Mouse (Mus musculus) regulatory T cell (primary cell): Measurements from ENCODE around the gene Gigyf2.

Source experiments
- in situ Hi-C: fragments of 300-600 bp; cut with MboI, MseI; formaldehyde crosslinking; loops from one replicate; pipeline ENCODE4 v1.15.1; 2025; ENCODE audit warnings: high pct_unique_total_duplicates

The Gigyf2 gene

DNA sequence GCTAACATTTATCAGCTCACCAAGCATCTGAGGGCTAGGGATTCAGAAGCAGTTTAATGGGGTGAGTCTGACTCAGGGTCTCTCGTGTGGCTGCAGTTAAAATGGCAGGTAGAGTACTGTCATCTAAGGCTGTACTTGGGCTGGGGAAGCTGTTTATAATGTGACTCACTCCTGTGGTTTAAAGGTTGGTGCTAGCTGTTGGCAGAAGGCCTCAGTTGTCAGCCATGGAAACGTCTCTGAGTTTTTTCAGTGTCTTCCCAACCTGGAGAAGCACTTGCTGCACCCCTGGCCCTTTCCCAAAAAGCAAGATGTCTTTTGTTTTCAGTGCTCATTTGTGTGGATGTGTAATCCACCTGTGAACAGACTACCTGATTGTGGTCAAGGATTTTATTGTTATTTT, 10.9 kb upstream of the Gigyf2 start:
- in situ Hi-C loops: no loop called here

DNA sequence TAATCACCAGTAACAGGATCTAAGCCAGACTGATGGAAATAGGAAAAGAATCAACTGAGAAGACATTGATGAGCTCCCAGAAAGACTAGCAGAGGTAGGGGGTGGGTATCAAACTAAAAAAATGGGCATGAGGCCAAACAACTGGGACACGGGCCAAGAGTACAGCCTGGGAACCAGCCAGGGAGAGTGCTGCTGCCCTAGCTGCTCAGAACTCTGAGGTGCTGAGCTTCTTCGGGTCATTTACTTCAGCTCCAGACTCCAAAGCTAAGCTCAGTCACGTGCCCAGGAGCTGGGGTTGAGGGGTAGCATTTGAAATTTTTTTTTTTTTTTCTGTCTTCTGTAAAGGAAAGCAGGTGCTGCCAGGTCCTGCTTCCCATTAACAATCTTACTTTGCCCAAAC, 10.1 kb upstream of the Gigyf2 start:
- in situ Hi-C loops: no loop called here

DNA sequence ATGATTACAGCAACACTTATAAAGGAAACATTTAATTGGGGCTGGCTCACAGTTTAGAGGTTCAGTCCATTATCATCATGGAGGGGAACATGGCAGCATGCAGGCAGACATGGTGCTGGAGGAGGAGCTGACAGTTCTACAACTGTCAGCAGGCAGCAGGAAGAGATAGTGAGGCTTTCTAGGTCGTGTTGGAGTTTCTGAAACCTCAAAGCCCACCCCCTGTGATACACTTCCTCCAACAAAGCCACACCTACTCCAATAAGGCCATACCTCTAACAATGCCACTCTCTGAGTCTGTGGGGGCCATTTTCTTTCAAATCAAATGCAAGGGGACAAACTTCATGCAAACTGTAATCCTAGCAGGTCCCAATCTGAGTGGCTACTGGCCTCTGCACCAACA, 5.7 kb upstream of the Gigyf2 start:
- in situ Hi-C loops: no loop called here

DNA sequence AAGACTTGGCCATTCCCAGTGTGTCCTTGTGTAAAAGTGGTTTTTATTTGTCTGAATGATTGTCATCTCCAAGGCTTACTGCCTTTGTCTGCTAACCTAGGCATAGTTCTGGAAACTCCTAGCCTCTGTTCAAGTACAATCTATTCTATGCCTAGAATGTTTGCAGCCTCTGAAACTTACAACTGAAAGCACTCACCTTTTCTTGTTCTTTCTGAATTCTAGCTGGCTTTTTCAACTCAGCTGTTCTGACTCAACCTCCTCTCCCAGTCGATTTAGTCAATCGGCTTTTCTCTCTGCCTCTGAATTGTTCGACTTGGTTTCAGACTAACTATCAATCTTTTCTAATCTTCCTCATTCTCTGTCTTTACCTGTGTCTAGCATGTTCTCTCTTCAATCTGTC, 4.0 kb upstream of the Gigyf2 start:
- in situ Hi-C loops: no loop called here

DNA sequence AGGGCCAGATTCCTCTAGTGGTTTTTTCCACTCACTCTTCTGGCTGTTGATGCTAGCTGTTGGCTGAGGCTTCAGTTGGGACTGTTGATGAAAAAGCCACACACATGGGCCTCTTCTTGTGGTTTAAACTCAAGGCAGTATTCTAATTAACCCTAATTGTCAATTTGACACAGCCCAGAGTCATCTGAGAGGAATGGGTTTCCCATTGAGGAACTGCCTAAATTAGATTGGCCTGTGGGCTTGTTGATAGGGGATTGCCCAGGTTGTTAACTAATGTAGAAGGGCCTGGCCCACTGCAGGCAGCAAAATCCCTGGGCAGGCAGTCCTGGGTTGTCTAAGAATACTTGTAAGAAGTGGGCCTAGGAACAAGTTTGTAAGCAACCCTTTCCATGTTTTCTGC, 2.1 kb upstream of the Gigyf2 start:
- in situ Hi-C loops: no loop called here

DNA sequence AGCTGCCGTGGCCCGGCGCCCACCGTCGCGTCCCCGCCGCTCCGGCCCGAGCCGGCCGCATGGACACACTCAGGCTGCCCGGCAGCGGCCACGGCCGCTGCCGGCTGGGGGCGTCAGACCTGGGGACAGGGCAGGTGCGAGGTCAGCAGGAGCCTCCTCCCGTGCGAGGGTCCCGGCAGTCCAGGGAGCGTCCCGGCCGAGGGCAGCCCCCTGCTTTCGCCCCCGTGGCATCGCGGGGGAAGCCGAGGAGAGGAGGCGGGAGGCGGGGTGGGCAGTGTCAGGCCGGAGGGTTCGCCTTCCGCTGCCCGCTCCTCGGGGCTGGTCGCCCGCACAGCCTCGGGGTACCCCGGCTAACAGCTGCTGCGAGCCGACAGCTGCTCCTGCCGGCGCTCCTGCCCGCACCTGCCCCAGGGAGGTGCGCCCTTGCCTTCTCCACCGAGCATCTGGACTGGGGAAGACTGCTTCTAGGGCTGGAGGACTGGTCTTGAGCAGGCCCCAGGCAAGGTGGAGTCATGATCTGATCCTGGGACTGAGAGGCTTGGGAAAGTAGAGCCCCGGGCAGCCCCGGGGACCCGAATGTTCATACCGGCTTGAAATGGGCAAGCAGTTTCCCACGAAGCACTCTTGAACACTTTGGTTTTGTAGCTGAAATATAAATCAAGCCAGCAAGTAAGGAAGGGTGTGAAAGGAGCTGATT, 515 bp downstream of the Gigyf2 start:
- in situ Hi-C loops: no loop called here

DNA sequence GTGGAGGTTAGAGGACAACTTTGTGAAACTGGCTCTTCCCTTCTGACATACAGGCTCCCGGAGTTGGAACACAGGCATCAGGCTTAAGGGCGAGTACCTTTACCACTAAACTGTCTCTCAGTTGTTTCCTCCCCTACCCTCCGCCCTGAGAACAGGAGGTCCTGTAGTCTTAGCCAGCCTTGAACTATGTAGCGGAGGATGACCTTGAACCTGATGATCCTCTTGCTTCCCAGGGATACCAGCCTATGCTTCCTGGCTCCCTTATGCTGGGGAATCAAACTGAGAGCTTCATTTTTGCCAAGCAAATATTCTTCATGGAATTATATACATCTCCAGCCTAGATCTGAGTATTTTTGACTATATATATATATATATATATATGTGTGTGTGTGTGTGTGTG, 5.0 kb downstream of the Gigyf2 start:
- in situ Hi-C loops: no loop called here

DNA sequence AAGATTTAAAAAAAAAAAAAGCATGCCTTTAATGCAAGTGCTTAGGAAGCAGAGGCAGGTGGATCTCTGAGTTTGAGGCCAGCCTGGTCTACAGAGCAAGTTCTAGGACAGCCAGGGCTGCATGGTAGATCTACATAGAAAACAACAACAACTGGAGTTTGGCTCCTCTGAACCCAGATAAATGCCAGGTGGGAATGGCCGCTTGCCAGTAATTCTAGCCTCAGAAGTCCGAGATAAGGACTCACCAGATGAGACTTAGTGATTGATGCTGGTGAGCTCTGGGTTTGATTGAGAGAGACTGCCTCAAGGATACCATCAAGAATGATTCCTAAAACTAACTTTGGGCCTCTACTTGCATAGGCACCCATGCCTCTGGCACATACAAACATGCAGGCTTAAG, 23.8 kb downstream of the Gigyf2 start:
- in situ Hi-C loops: no loop called here

DNA sequence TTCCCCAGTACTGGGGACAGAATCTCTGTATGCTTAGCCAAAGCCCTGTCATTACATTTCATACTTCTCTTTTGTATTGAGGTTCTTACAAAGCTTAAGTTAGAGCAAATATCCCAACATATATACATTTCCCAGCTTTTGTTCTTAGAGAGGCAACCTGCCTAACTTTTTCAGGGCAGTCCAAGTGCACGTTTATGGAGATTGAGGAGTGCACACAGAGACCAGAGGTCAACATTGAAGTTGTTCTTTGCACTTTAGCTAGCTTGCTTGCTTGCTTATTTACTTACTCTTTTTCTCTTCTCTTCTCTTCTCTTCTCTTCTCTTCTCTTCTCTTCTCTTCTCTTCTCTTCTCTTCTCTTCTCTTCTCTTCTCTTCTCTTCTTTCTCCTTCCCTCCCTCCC, 33.5 kb downstream of the Gigyf2 start:
- in situ Hi-C loops: no loop called here

DNA sequence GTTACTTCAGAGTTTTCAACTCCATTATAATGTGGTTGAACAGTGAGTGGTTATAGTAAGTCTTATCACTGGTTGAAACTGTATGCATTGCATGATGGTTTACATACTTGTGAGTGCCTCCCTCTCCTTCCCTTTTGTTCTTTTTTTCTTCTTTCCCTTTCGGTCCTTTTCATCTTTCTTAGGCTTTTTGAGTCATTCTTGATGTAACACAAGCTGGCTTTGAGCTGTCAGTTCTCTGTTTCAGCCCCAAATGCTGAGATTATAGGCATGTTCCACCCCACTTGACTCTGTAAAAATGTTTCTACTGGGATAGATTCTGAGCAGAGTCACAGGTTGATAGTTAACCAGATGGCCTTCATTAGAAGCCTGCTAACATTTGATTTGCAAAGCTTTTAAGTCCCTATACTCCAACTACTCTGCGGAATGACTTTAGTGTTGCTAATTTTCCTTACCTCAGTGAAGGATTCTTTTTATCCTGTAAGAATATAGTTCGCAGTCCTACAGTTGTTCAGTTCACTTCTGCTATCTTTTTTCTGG, 51.3 kb downstream of the Gigyf2 start:
- in situ Hi-C loops: no loop called here

DNA sequence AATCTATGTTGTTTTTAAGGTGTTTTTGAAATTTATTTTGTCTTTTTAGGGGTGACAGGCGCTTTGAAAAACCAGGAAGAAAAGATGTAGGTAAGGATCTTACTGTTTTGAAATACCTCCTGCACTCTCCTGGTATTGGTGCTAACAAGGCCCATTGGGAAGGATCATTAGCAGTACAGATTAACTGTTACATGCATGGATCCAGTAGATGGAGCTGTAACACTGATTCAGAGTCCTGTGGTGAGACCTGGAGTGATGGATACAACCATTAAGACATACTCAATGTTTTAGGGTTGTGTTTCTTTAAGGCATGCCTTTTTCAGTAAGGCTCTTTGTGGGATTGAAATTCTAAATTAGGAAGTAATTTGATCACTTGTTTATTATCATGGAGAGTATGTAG, 53.1 kb downstream of the Gigyf2 start:
- in situ Hi-C loops: no loop called here

DNA sequence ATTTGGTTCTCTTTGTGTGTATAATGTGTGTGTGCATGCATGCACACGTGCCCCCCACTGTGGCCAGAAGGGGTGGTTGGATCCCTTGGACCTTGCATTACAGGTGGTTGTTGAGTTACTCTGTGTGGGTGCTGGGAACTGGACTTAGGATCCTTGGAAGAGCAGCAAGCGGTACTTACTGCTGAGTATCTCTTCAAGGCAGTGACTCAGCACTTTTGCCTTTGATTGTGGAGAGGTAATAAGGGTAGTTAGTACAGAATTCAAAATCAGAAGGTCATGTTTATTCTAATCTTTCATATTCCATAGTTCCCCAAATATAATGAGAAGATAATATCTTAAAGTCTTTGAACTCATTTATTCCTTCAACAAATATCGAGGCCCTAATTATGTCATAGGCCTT, 54.4 kb downstream of the Gigyf2 start:
- in situ Hi-C loops: no loop called here

DNA sequence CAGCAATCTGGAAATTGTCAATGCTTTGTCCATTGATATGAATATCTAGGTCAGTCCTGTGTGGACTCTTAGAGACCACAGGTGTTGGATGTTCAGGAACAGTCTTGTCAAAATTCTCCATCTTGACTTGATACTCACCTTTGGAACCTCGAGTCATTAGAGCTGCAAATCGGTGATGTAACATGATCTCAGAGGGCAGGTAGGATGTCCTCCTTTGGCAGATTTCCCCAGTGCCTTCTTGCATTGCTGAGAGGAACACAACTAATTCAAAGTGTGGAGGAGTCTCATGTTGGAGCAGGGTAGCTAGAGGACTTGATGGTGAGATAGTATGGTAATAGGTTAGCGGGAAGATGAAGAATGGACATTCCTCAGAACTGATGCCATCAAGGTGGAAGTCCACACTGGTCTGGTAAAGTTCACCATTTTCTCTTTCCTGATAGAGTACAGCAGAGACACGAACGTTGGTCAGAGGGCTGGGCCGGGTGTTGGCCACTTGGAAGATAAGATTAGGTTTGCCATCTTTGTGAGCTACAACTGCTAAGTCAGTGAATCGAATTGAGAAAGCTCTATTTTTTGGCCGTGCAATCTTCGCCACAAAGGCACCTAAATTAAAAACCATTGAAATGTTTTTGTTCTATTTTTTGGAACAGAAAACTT, 59.8 kb downstream of the Gigyf2 start:
- in situ Hi-C loops: no loop called here

DNA sequence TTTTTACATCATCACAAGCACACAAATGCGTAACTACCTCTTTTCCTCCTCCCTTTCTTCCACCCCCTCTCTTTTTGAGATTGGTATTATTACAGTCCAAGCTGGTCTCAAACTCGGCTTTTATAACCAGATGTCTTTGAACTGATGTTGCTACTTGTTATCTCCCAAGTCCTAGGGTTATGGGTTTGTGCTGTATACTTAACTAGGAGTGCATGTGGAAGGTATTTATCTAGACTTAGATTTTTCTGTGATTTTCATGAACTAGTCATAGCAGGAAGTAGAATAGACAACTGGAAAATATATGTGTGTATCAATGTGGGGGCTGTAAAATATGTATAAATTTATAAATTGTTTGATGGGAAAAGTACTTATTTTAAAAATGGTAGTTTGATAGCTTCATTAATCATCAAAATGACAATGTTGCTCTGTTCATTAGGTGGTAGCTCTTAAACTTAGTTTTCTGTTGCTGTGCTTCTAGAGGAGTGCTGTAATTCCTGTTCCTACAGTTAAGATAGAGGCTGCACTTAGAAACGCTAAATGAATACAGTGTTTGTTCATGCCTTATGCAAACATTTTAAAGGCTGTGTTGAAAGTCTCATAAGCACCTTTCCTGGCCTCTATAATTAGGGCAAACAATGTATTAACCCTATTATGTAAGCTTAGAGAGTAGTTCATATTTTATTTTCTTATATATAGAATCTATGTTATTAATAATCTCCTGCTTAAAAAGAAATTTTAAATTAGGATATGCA, 66.8 kb downstream of the Gigyf2 start:
- in situ Hi-C loops: no loop called here

DNA sequence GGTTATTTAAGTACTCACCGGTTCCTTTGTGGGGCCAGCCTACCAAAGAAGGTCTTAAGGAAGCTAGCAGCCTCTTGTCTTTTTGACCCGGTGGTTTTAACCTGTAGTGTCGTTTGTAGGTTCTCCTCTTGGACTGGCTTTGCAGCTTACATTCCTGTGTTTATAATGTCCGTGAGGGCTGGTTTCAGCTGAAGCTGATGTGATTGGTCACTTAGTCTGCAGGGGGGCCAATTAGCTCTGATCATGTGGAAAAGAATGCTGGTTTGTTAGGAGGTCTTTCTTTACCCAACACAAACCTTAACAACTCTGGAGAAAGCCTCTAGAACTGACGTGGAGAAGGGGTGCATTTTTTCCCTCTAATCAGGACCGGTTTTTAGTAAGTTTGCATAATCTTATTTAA, 67.8 kb downstream of the Gigyf2 start, which contains the start of gene Kcnj13:
Gene Kcnj13, minus strand, starts transcription at position 136 of the 400 bp plus-strand sequence.
- in situ Hi-C loops: no loop called here

DNA sequence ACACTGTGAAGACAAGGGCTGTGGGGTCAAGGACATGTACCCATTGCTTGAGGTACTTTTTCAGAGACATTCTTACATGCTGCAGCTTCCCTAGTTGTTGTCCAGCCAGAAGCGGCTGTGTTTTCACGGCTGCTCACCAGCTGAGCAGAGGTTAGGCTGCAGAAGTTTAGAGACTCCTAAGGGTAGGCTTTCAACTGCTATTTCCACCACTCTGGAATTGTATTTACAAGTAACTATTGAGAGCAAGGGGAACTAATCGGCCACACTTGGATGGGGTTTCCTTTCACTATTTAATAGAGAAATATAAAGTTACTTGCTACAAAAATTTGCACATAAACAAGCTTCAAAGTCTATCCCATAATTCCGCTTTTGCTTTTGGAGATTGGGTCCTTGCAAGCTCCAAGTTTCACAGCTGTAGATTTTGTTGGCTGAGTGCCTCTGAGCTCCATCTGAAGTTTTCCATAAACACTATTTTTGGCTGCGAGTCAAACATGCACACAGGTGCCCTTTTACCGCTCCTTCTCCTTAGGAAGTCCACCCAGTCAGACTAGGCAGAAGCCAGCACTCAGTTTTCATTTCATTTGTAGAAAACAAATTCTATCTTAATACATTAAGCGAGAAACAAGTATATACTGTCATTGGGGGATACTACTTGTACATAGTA, 70.3 kb downstream of the Gigyf2 start:
- in situ Hi-C loops: no loop called here

DNA sequence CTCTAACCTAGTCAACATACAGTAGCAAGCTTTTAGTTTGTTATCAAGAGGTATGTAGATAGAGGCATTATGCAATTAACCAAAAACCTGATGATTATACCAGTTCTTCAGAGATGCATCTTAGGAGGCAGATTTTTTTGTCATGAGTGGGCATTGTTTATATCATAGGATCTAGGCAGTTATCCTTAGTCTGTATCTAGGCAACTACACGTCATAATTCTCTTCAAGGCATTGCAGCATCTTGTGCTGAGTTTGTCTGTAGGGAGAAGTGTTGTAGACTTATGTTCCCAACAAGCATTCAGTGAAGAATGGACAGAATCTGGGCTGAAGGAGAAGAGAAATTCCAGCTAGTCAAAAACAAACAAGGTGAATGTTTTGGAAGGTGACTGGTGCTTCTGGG, 77.9 kb downstream of the Gigyf2 start:
- in situ Hi-C loops: no loop called here

DNA sequence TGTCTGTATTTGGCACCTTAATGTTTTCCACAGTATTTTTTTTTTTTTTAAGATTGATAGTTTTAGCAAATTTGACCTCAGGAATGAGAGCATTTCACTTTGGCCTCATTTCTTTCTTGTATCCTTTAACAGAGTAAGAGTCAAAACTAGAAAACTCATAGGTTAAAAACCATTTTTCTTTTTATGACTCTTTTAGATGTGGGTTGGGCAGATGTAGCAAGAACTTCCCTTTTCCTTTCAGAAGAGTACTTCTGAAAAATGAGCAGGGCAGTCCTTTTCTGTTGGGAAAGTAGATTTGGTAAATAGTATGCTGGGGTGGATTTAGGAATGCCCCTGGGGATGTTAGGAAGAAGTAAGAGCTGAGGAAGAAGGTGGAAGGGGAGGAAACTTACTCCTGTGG, 79.2 kb downstream of the Gigyf2 start:
- in situ Hi-C loops: no loop called here

DNA sequence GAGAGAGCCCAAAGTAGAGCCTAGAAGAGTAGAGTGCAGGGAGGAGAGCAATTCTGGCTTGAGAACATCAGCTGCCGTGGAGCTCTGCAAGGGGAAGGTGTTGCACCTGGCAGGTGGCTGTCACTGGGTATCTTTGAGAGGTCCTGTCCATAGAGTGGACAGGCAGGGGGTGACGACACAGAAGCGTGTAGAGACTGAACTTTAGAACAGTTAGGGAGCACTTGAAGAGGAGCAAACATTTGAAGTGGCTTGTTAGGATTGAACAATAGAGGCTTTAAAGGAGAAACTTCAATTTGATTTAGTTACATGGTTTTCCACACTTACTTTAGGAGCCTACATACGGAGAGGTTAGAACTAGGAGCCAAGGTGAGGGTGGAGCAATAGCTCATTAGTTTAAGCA, 82.6 kb downstream of the Gigyf2 start:
- in situ Hi-C loops: no loop called here

DNA sequence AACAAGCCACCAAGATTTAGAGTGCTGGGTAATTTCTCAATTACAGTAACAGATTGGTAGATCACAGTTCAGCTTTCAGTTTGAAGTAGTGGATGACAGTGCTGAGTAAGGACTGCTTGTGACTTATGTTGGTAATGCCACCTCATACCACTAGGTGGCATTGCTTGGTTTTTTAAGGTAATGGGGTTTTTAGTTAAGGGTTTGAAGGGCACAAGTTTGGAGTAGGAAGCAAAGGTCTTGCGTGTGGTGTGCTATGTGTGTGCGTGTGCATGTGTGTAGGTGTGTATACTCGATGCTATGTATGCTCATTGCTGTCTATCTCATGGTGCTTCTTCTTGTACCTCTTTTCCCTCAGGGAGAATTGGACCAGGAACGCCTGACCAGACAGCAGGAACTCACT, 91.9 kb downstream of the Gigyf2 start:
- in situ Hi-C loops: no loop called here

DNA sequence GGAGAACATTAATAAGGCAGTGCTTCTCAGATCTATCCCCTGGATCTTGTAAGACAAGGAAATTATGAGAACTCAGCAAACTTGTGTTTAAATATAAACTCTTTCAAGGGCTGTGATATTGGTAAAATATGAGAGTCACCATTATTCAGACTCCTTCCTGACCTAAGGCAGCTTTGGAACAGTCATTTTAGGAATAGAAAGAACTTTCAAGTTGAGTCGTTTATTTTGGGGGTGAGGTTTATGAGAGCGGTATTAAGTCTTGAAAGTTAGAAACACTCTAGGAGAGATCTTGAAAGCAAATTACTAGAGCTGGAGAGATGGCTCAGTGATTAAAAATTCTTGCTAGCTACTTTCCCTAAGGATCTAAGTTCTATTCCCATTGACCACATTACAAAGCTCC, 108.3 kb downstream of the Gigyf2 start:
- in situ Hi-C loops: loop anchor here (5.0 kb wide), 1 partner anchor 52 kb away; no protein-coding TSS in a partner anchor

DNA sequence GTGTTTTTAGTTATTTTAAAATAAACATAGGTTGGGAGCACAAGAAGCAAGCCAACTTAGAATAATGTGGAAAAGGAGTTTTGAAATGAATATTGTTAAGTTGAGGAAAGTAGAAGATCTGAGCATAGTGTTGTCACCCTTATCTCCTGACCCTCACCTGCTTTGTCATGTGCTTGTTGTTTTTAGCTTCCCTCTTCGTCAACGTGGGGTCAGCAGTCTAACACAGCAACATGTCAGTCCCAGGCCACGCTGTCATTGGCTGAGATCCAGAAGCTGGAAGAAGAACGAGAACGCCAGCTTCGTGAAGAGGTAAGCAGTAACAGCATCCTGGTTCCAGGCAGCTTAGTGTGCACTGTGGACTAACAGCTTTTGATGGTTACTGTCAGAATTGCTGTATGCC, 109.8 kb downstream of the Gigyf2 start:
- in situ Hi-C loops: loop anchor here (5.0 kb wide), 1 partner anchor 51 kb away; no protein-coding TSS in a partner anchor
